Mouse (Mus musculus) heart, postnatal 36 days (tissue): ENCODE results near the gene Dach2. TPM values are rescaled to one million over a fixed set of nuclear protein-coding genes. Genes with fewer than 3 reads are reported as not detected.

Experiments
- total RNA-seq, 2 experiments: library from RNA; stranded (reverse); gene quantifications; 2 replicates each; pipeline ENCODE4 v1.2.3; 2021

Gene Dach2
- total RNA-seq, 2 experiments from 2014 or later: not detected

Other genes starting within 250 kb of the Dach2 start
- gene Chm, start 112.0 kb upstream of the Dach2 start, total RNA-seq: 10 to 100 TPM; 12.9 to 14.3 TPM